Mouse (Mus musculus): ENCODE data around the gene Tpmt. TPM values are rescaled to one million over a fixed set of nuclear protein-coding genes. Genes with fewer than 3 reads are reported as not detected.

Gene Tpmt
- total RNA-seq (2012; rRNA removed) = 1.2 and 1.6 TPM in 2 replicates
- total RNA-seq (2014; rRNA removed) = 2.5 and 3.6 TPM in 2 replicates
- polyA plus RNA-seq (2012; ENCODE audit: insufficient read length, low read depth) = 1.9 and 3.1 TPM in 2 replicates

DNA sequence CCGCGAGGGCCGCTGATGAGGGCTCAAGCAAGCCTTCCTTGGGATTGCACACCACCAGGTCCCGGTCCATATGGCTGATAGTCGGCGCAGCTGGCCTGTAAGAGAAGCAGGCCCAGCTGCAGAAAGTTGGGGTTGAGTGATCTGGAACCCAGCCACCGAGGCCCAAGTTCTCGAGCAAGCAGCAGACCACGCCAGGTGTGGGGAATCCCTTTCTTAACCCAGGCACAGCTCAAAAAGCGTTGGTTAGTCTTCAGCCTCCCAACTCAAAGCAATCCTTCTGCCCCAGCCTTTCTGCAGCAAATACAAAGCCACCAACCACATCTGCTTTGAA, at the start of gene Tpmt:
Gene Tpmt, minus strand, starts transcription at position 121 of the 331 bp plus-strand sequence.
- H3K9ac ChIP-seq (ENCODE audit: insufficient read depth, low read depth) = peak within 1 kb of the TSS; percentile 51
- TF ChIP-seq TCF12 (IDR thresholded peaks at IDR 0.05; ENCODE audit: low read depth, low read length) = peak; percentile 92
- no peak for TF ChIP-seq RAD21 (IDR thresholded peaks at IDR 0.05; ENCODE audit: low read depth, low read length)
- no peak for TF ChIP-seq MYC (IDR thresholded peaks at IDR 0.05; ENCODE audit: low read depth, low read length)
- peak; percentile 34; the same call in 1 of the 2 replicates for TF ChIP-seq ETS1 (conservative IDR thresholded peaks at IDR 0.05; ENCODE audit: low read depth, low read length)
- TF ChIP-seq POLR2A (IDR thresholded peaks at IDR 0.05; ENCODE audit: low read depth, low read length) = no peak
- no peak for TF ChIP-seq ZNF384 (IDR thresholded peaks at IDR 0.05; ENCODE audit: low read depth, low read length)
- no peak for TF ChIP-seq E2F4 (IDR thresholded peaks at IDR 0.05; ENCODE audit: insufficient replicate concordance, low read depth, low read length)
- no peak for TF ChIP-seq JUN (IDR thresholded peaks at IDR 0.05; ENCODE audit: insufficient read depth, low read depth, low read length)
- TF ChIP-seq NRF1 (IDR thresholded peaks at IDR 0.05; ENCODE audit: low read depth, low read length) = no peak
- TF ChIP-seq MEF2A (IDR thresholded peaks at IDR 0.05; ENCODE audit: borderline replicate concordance, low read depth, low read length) = 0 out of 2 replicates have a peak, but pooled peaks have one; percentile 26
- 0 out of 2 replicates have a peak, but pooled peaks have one; percentile 17 for TF ChIP-seq IRF4 (IDR thresholded peaks at IDR 0.05; ENCODE audit: low read depth, low read length)
- TF ChIP-seq UBTF (IDR thresholded peaks at IDR 0.05; ENCODE audit: low read depth, low read length) = peak; percentile 71; the same call in 1 of the 2 replicates
- TF ChIP-seq SIN3A (IDR thresholded peaks at IDR 0.05; ENCODE audit: low read length) = peak; percentile 56; the same call in 1 of the 2 replicates
- TF ChIP-seq CHD1 (IDR thresholded peaks at IDR 0.05; ENCODE audit: low read depth, low read length) = no peak
- no peak for TF ChIP-seq MXI1 (IDR thresholded peaks at IDR 0.05; ENCODE audit: low read depth, low read length)
- TF ChIP-seq KAT2A (IDR thresholded peaks at IDR 0.05; ENCODE audit: insufficient replicate concordance, low read length) = no peak
- TF ChIP-seq EP300 (IDR thresholded peaks at IDR 0.05; ENCODE audit: low read length) = 0 out of 2 replicates have a peak, but pooled peaks have one; percentile 39
- H3K79me2 ChIP-seq (replicated peaks; ENCODE audit: control insufficient read depth, extremely low read depth, insufficient read depth, poor library complexity, severe bottlenecking) = no peaks in the 10 kb centered on the region; the same call in 1 of the 2 replicates
- H3K36me3 ChIP-seq (replicated peaks in 1 of 2; ENCODE audit: control insufficient read depth in 1 of 2, insufficient read depth in 1 of 2, low read length in 1 of 2) = peaks cover 0 to 15% of the 10 kb centered on the region in 2 experiments
- H3K27ac ChIP-seq (ENCODE audit: insufficient read depth, low read depth) = no peak within 1 kb of the TSS
- in situ Hi-C loops (cut with MboI; ENCODE audit: low pct_ligation_motif_present, low pct_unique_long_range_greater_than_20kb, low sequenced_read_pairs) = no loop called here
- H3K4me1 ChIP-seq (ENCODE audit: control insufficient read depth in 1 of 2, insufficient read depth in 2 of 2) = peaks cover 0 to 19% of the 10 kb centered on the region in 2 experiments; a peak in 2 of 4 replicates
- DNase-seq (ENCODE audit: extremely low read depth) = peak; percentile 65
- H3K4me2 ChIP-seq (ENCODE audit: insufficient read depth, low read depth, poor library complexity, severe bottlenecking) = peak within 1 kb of the TSS; percentile 89
- H3K27me3 ChIP-seq (replicated peaks) = no peaks in the 10 kb centered on the region
- dilution Hi-C loops (cut with MboI; ENCODE audit: extremely low pct_ligation_motif_present, extremely low pct_unique_long_range_greater_than_20kb, low sequenced_read_pairs) = no loop called here
- peak within 1 kb of the TSS; percentile 66 to 89 (median 81) for H3K4me3 ChIP-seq (replicated peaks in 1 of 3; ENCODE audit: low read depth in 2 of 3, low read length in 2 of 3, poor library complexity in 1 of 3)
- no peaks in the 10 kb centered on the region for H3K9me3 ChIP-seq (replicated peaks; ENCODE audit: low read length)

DNA sequence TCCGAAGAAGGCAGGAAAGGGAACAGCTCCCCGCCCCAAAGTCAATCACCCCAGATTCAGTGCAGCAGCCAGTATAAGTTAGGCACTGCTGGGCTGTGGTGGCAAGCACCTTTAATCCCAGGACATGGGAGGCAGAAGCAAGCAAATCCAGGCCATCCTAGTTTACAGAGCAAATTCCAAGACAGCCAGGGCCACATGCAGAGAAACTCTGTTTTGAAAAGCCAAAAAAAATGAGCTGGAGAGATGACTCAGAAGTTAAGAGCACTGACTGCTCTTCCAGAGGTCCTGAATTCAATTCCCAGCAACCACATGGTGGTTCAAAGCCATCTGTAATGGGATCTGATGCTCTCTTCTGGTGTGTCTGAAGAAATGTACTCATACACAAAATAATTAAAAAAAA, 49.3 kb upstream of the Tpmt start:
- Histone ChIP-seq H3K9ac (ENCODE audit: insufficient read depth, low read depth) (no peak overlapping the region), H3K27me3 (replicated peaks) (no peaks in the 10 kb centered on the region), H3K4me3 (replicated peaks in 1 of 3; ENCODE audit: low read depth in 2 of 3, low read length in 2 of 3, poor library complexity in 1 of 3) (no peak overlapping the region), H3K36me3 (replicated peaks in 1 of 2; ENCODE audit: control insufficient read depth in 1 of 2, insufficient read depth in 1 of 2, low read length in 1 of 2) (peaks cover 23 to 85% of the 10 kb centered on the region in 2 experiments), H3K79me2 (replicated peaks; ENCODE audit: control insufficient read depth, extremely low read depth, insufficient read depth, poor library complexity, severe bottlenecking) (peaks cover 2% of the 10 kb centered on the region; the same call in 1 of the 2 replicates), H3K27ac (ENCODE audit: insufficient read depth, low read depth) (no peak overlapping the region), H3K4me1 (ENCODE audit: control insufficient read depth in 1 of 2, insufficient read depth in 2 of 2) (no peaks in the 10 kb centered on the region), H3K4me2 (ENCODE audit: insufficient read depth, low read depth, poor library complexity, severe bottlenecking) (no peak overlapping the region), H3K9me3 (replicated peaks; ENCODE audit: low read length) (no peaks in the 10 kb centered on the region)
- dilution Hi-C loops (cut with MboI; ENCODE audit: extremely low pct_ligation_motif_present, extremely low pct_unique_long_range_greater_than_20kb, low sequenced_read_pairs) (no loop called here), in situ Hi-C loops (cut with MboI; ENCODE audit: low pct_ligation_motif_present, low pct_unique_long_range_greater_than_20kb, low sequenced_read_pairs) (no loop called here)
- no peak for TF ChIP-seq RCOR1 (conservative IDR thresholded peaks at IDR 0.05; ENCODE audit: low read depth, low read length)
- no peak for TF ChIP-seq HCFC1 (IDR thresholded peaks at IDR 0.05; ENCODE audit: low read depth, low read length)
- no peak for TF ChIP-seq TCF12 (IDR thresholded peaks at IDR 0.05; ENCODE audit: low read depth, low read length)
- no peak for TF ChIP-seq ZKSCAN1 (IDR thresholded peaks at IDR 0.05; ENCODE audit: borderline replicate concordance, low read depth, low read length)
- no peak for TF ChIP-seq POLR2AphosphoS2 (IDR thresholded peaks at IDR 0.05; ENCODE audit: low read depth, low read length)
- TF ChIP-seq SMC3 (IDR thresholded peaks at IDR 0.05; ENCODE audit: low read depth, low read length) = no peak
- TF ChIP-seq USF2 (conservative IDR thresholded peaks at IDR 0.05; ENCODE audit: low read depth, low read length) = no peak
- no peak for TF ChIP-seq MAX (IDR thresholded peaks at IDR 0.05; ENCODE audit: low read length)
- TF ChIP-seq BHLHE40 (IDR thresholded peaks at IDR 0.05; ENCODE audit: low read depth, low read length) = no peak
- no peak for TF ChIP-seq GABPA (IDR thresholded peaks at IDR 0.05; ENCODE audit: insufficient replicate concordance, low read depth, low read length)
- TF ChIP-seq ETS1 (conservative IDR thresholded peaks at IDR 0.05; ENCODE audit: low read depth, low read length) = no peak
- TF ChIP-seq NELFE (IDR thresholded peaks at IDR 0.05; ENCODE audit: low read depth, low read length) = no peak
- TF ChIP-seq MXI1 (IDR thresholded peaks at IDR 0.05; ENCODE audit: low read depth, low read length) = no peak
- TF ChIP-seq CHD2 (IDR thresholded peaks at IDR 0.05; ENCODE audit: low read length) = no peak
- TF ChIP-seq MAFK (IDR thresholded peaks at IDR 0.05; ENCODE audit: insufficient replicate concordance, low read length) = no peak
- no peak for TF ChIP-seq CHD1 (IDR thresholded peaks at IDR 0.05; ENCODE audit: low read depth, low read length)
- no peak for TF ChIP-seq E2F4 (IDR thresholded peaks at IDR 0.05; ENCODE audit: insufficient replicate concordance, low read depth, low read length)
- TF ChIP-seq KAT2A (IDR thresholded peaks at IDR 0.05; ENCODE audit: insufficient replicate concordance, low read length) = no peak
- no peak for TF ChIP-seq JUND (conservative IDR thresholded peaks at IDR 0.05; ENCODE audit: low read depth, low read length)
- no peak for TF ChIP-seq NRF1 (IDR thresholded peaks at IDR 0.05; ENCODE audit: low read depth, low read length)
- no peak for DNase-seq (ENCODE audit: extremely low read depth)

Measured in CH12.LX (cell line).